Mouse (Mus musculus) 416B (cell line): ENCODE data around the gene Tkt.

Source experiments
- DNase-seq: peaks from one replicate; pipeline ENCODE4 v3.0.0; 2011; ENCODE audit warnings: low read depth

Tkt gene

GRCm38 (mm10) chr14:30622130-30622529 lies 74.0 kb downstream of the Tkt start:
- DNase-seq, result no peak

GRCm38 (mm10) chr14:30622556-30622955 lies 74.4 kb downstream of the Tkt start:
- DNase-seq, result no peak
